Comparison of ENCODE assay signal across 7 mouse cellular contexts in the genomic region with DNA sequence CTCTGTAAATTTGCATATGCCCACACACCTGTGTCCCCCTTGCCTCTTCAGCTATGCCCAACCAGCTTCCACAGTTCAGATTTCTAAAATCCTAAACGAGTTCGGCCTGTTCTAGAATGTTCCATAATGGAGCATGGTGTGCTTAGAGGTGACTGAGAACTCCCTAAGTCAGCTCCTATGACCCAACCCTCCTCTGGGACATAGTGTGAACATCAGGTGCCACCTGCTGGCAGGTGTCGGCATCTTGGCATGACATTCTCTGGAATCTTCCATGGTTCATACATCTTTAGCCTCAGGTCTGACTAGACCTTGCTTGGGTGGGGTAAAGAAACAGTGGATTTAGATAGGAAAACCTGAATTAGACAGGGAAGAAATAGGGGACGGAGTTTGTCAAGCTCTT.
DNase-seq lines count a peak whose midpoint lies in the region.

No protein-coding gene starts in this region.

- peak; percentile 60 for DNase-seq in urinary bladder, postnatal 14 days (ENCODE audit: low spot score)
- no peak for DNase-seq in urinary bladder, postnatal 4 days (ENCODE audit: low spot score in 2 of 2)
- peak; percentile 19 for DNase-seq in c-Kit-positive CD71-negative TER-119-negative erythroid progenitor cells, embryonic 14.5 days (ENCODE audit: low read depth)
- DNase-seq in kidney, postnatal 14 days: peak; percentile 56
- DNase-seq in skeletal muscle tissue, adult 2 months (ENCODE audit: low read depth, low spot score): peak; percentile 10
- no peak for DNase-seq in right cerebral cortex, postnatal 25 days
- no peak for DNase-seq in neural tube, embryonic 10.5 days (ENCODE audit: extremely low spot score, low spot score)

Comparison
In these comparisons a context has a peak if more than half of its experiments do, and no peak if none do; other contexts are left out.
1. DNase-seq: peak in urinary bladder, postnatal 14 days (single experiment), c-Kit-positive CD71-negative TER-119-negative erythroid progenitor cells, embryonic 14.5 days (single experiment), kidney, postnatal 14 days (single experiment) and skeletal muscle tissue, adult 2 months (single experiment); none in urinary bladder, postnatal 4 days (0 of 2), right cerebral cortex, postnatal 25 days (single experiment) and neural tube, embryonic 10.5 days (single experiment).